In the genomic region with DNA sequence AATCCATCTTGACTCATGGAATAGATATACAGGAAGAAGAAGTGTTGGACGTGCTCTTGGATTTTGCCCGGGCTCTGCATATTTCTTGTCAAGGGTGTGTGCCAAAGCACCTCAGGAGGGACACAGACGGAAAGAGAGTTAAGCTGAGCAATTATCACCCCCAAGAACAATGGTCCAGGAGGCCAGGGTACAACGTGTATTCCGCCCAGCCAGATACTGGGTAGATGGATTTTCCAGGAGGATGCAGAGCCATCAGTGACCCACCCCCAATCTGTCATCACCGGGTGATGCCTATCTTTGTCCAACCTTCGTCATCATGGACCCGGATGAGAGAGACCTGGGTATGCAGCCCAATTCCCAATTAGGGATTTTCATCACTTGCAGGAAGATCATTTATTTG, we compare ENCODE assay signal across 28 mouse cellular contexts. TPM values are rescaled to one million over a fixed set of nuclear protein-coding genes. Genes with fewer than 3 reads are reported as not detected.
DNase-seq lines count a peak whose midpoint lies in the region; ATAC-seq and TF ChIP-seq lines count a peak whose summit lies in the region.
"Had no signal": no experiment of that assay in that cellular context is flagged by ENCODE, and none has a peak within 500 bp of the region (broad histone marks: within the 10 kb centered on the region; RNA-seq: fewer than 3 reads in every experiment).

No protein-coding gene starts in this region.

- H3K9me3 ChIP-seq in heart, embryonic 11.5 days (replicated peaks; ENCODE audit: control insufficient read depth, low read length) = no peaks in the 10 kb centered on the region
- no peaks in the 10 kb centered on the region for H3K9me3 ChIP-seq in heart, postnatal 0 days (replicated peaks; ENCODE audit: control insufficient read depth, low read length)
- no peaks in the 10 kb centered on the region for H3K9me3 ChIP-seq in forebrain, embryonic 12.5 days
- H3K9me3 ChIP-seq: forebrain, embryonic 13.5 days; hindbrain, embryonic 15.5 days; limb, embryonic 12.5 days; liver, embryonic 15.5 days; lung, embryonic 15.5 days had no signal

- peak; percentile 78; the same call in 1 of the 2 replicates for TF ChIP-seq EP300 in heart, postnatal 0 days (IDR thresholded peaks at IDR 0.05; ENCODE audit: low read depth)

- ATAC-seq in heart, embryonic 11.5 days (replicated peaks; ENCODE audit: insufficient number of reproducible peaks, low FRiP score, low TSS enrichment) = no peak
- peak; percentile 57; the same call in 1 of the 2 replicates for ATAC-seq in heart, postnatal 0 days (ENCODE audit: insufficient read depth, low read depth)
- no peak for ATAC-seq in forebrain, embryonic 12.5 days (ENCODE audit: low FRiP score)
- ATAC-seq: activated CD4-positive, CD25-positive, alpha-beta regulatory T cell, adult 4 months; forebrain, embryonic 13.5 days; inflammation-experienced regulatory T-cells, adult 6 months; midbrain, embryonic 16.5 days had no signal

- no peaks in the 10 kb centered on the region for H3K27me3 ChIP-seq in heart, embryonic 11.5 days (ENCODE audit: control insufficient read depth, insufficient read depth, low read length)
- no peaks in the 10 kb centered on the region for H3K27me3 ChIP-seq in heart, postnatal 0 days (ENCODE audit: control insufficient read depth, insufficient read depth, low read length)
- no peaks in the 10 kb centered on the region for H3K27me3 ChIP-seq in forebrain, embryonic 12.5 days
- H3K27me3 ChIP-seq: forebrain, embryonic 13.5 days; hindbrain, embryonic 15.5 days; limb, embryonic 12.5 days; liver, embryonic 15.5 days; lung, embryonic 15.5 days had no signal

- H3K9ac ChIP-seq in heart, embryonic 11.5 days (ENCODE audit: low read depth, low read length) = no peak overlapping the region
- H3K9ac ChIP-seq in heart, postnatal 0 days (replicated peaks; ENCODE audit: low read depth, low read length) = no peak overlapping the region
- H3K9ac ChIP-seq in forebrain, embryonic 12.5 days = no peak overlapping the region
- H3K9ac ChIP-seq: forebrain, embryonic 13.5 days; hindbrain, embryonic 15.5 days; limb, embryonic 12.5 days; liver, embryonic 15.5 days; lung, embryonic 15.5 days had no signal

- H3K4me3 ChIP-seq in heart, embryonic 11.5 days (ENCODE audit: low read depth, low read length) = no peak overlapping the region
- H3K4me3 ChIP-seq in heart, postnatal 0 days (ENCODE audit: low read depth, low read length) = no peak overlapping the region
- no peak overlapping the region for H3K4me3 ChIP-seq in forebrain, embryonic 12.5 days (replicated peaks)
- H3K4me3 ChIP-seq: erythroblast, embryonic 14.5 days; forebrain, embryonic 13.5 days; hindbrain, embryonic 15.5 days; left cerebral cortex, adult 2 months; limb, embryonic 12.5 days; liver, embryonic 15.5 days; lung, embryonic 15.5 days had no signal

- TF ChIP-seq CTCF in heart, postnatal 0 days (IDR thresholded peaks at IDR 0.05; ENCODE audit: low read depth) = no peak

- H3K27ac ChIP-seq in heart, embryonic 11.5 days (ENCODE audit: low read depth, low read length) = no peak overlapping the region
- H3K27ac ChIP-seq in heart, postnatal 0 days (ENCODE audit: low read depth) = 0 out of 2 replicates have a peak overlapping the region, but pooled peaks have one; percentile 36
- H3K27ac ChIP-seq in forebrain, embryonic 12.5 days = no peak overlapping the region
- H3K27ac ChIP-seq: forebrain, embryonic 13.5 days; hindbrain, embryonic 15.5 days; left cerebral cortex, adult 2 months; limb, embryonic 12.5 days; liver, embryonic 15.5 days; lung, embryonic 15.5 days; stomach, postnatal 0 days had no signal

- DNase-seq in heart, adult 11 months = peak; percentile 99
- peak; percentile 86 for DNase-seq in heart, adult 8-10 months (ENCODE audit: low spot score)
- no peak for DNase-seq in heart, postnatal 0 days (ENCODE audit: low spot score)
- peak; percentile 28 for DNase-seq in heart, postnatal 4 days
- no peak for DNase-seq in layer of hippocampus, adult 8-10 months (ENCODE audit: low spot score in 2 of 2)
- DNase-seq: adrenal gland, adult 8-10 months; B cell, adult 2 months; cerebellum, adult 9-10 months; kidney, adult 11 months; kidney, postnatal 14 days; lung, postnatal 36 days; thymus, adult 18-20 months; thymus, postnatal 25 days had no signal

- H3K4me2 ChIP-seq in heart, embryonic 11.5 days = no peak overlapping the region
- no peak overlapping the region for H3K4me2 ChIP-seq in heart, postnatal 0 days (ENCODE audit: low read depth, low read length)
- H3K4me2 ChIP-seq in forebrain, embryonic 12.5 days = no peak overlapping the region
- H3K4me2 ChIP-seq: forebrain, embryonic 13.5 days; hindbrain, embryonic 15.5 days; limb, embryonic 12.5 days; liver, embryonic 15.5 days; lung, embryonic 15.5 days; midbrain, embryonic 11.5 days had no signal

- H3K36me3 ChIP-seq in heart, embryonic 11.5 days (ENCODE audit: control insufficient read depth, insufficient read depth, low read length) = no peaks in the 10 kb centered on the region
- no peaks in the 10 kb centered on the region for H3K36me3 ChIP-seq in heart, postnatal 0 days (replicated peaks; ENCODE audit: control insufficient read depth, insufficient read depth, low read length)
- H3K36me3 ChIP-seq in forebrain, embryonic 12.5 days (replicated peaks) = 0 out of 2 replicates have a peak, but pooled peaks cover 16% of the 10 kb centered on the region
- H3K36me3 ChIP-seq: hindbrain, embryonic 15.5 days; liver, embryonic 15.5 days; lung, embryonic 15.5 days had no signal

- WGBS in heart, embryonic 11.5 days (ENCODE audit: insufficient replicate concordance) = 71% methylated on average over 8 of the region's 8 CpGs
- 53% methylated on average over 8 of the region's 8 CpGs for WGBS in heart, postnatal 0 days
- WGBS in forebrain, embryonic 12.5 days = 93% methylated on average over 8 of the region's 8 CpGs

- H3K4me1 ChIP-seq in heart, embryonic 11.5 days (ENCODE audit: control insufficient read depth, insufficient read depth, low read length) = peaks cover 6% of the 10 kb centered on the region; the same call in 1 of the 2 replicates
- peaks cover 13% of the 10 kb centered on the region for H3K4me1 ChIP-seq in heart, postnatal 0 days (ENCODE audit: control insufficient read depth, insufficient read depth)
- H3K4me1 ChIP-seq in forebrain, embryonic 12.5 days = no peaks in the 10 kb centered on the region
- H3K4me1 ChIP-seq: forebrain, embryonic 13.5 days; hindbrain, embryonic 15.5 days; limb, embryonic 12.5 days had no signal

RNA-seq across cellular contexts. Expression of gene Mindy4, which starts 42.5 kb away (rescaled TPM):
- 8.0 and 9.2 TPM in 2 replicates for polyA plus RNA-seq in heart, embryonic 11.5 days (2014; fragmentation: Nextera tagmentation; extraction: Ambion mirVana)
- 1 to 10 TPM; 3.7 to 6.6 (median 4.6) TPM for total RNA-seq in heart, adult 8-10 months (2022)
- 12.0 and 31.2 TPM in 2 replicates for total RNA-seq in heart, postnatal 0 days (2014; rRNA removed; ENCODE audit: low replicate concordance)
- 3.3 and 3.9 TPM in 2 replicates for polyA plus RNA-seq in heart, postnatal 0 days (2015; fragmentation: Nextera tagmentation; extraction: Ambion mirVana)
- total RNA-seq in heart, postnatal 4 days (2021) = 1 to 10 TPM; 4.0 to 4.6 TPM
- polyA plus RNA-seq in forebrain, embryonic 12.5 days (2016; fragmentation: Nextera tagmentation; extraction: Ambion mirVana) = 16.8 and 20.6 TPM in 2 replicates
- 10 to 100 TPM; 11.9 to 13.8 (median 12.8) TPM for total RNA-seq in layer of hippocampus, adult 8-10 months (2022)
- total RNA-seq: neutrophil, adult 5-6 weeks had no signal
- polyA plus RNA-seq: inflammation-experienced regulatory T-cells, adult 6 months had no signal

Comparison
In these comparisons a context has a peak if more than half of its experiments do, and no peak if none do; other contexts are left out.
1. DNase-seq: peak in heart, adult 11 months (single experiment), heart, adult 8-10 months (single experiment) and heart, postnatal 4 days (single experiment); none in heart, postnatal 0 days (single experiment) and layer of hippocampus, adult 8-10 months (0 of 2).